Mouse (Mus musculus) ES-E14 (cell line): ENCODE data around the gene Cacnb4. TPM values are rescaled to one million over a fixed set of nuclear protein-coding genes. Genes with fewer than 3 reads are reported as not detected.
A peak's percentile ranks its signal among the peaks of the same experiment; 100 is the strongest.

Experiments
- DNase-seq: peaks from one replicate; pipeline ENCODE4 v3.0.0-alpha.2; 2013; ENCODE audit warnings: low read depth, low spot score
- H3K27ac ChIP-seq: 2 replicates; pipeline ENCODE4 v1.5.1; 2012; ENCODE audit warnings: low read depth, mild to moderate bottlenecking, low read length, moderate library complexity, mixed read lengths; ENCODE audit not compliant: poor library complexity, insufficient read depth, severe bottlenecking
- H3K36me3 ChIP-seq: 2 replicates; pipeline ENCODE4 v1.6.1; 2012; ENCODE audit warnings: mild to moderate bottlenecking, low read length, moderate library complexity, mixed read lengths; ENCODE audit not compliant: control insufficient read depth, poor library complexity, insufficient read depth, severe bottlenecking
- H3K4me1 ChIP-seq, 2 experiments: fragments of 150-350 bp in 1 of 2; sonication (generic) in 1 of 2; 2 replicates each; pipeline ENCODE4 v1.6.1; 2012; ENCODE audit warnings: low read length in 2 of 2, mild to moderate bottlenecking in 1 of 2, mixed read lengths in 1 of 2; ENCODE audit not compliant: control insufficient read depth in 2 of 2, insufficient read depth in 2 of 2, poor library complexity in 1 of 2
- H3K4me3 ChIP-seq, 2 experiments: fragments of 150-350 bp in 1 of 2; sonication (generic) in 1 of 2; 2 replicates each; pipeline ENCODE4 v1.5.1; 2012; ENCODE audit warnings: low read length in 2 of 2, low read depth in 1 of 2, mild to moderate bottlenecking in 1 of 2, mixed read lengths in 1 of 2; ENCODE audit not compliant: insufficient read depth in 1 of 2, poor library complexity in 1 of 2, severe bottlenecking in 1 of 2
- H3K9ac ChIP-seq: 2 replicates; pipeline ENCODE4 v1.6.1; 2012; ENCODE audit warnings: low read depth, mild to moderate bottlenecking, low read length, mixed read lengths; ENCODE audit not compliant: poor library complexity, insufficient read depth, severe bottlenecking
- H3K9me3 ChIP-seq: fragments of 150-350 bp; sonication (generic); 2 replicates; pipeline ENCODE4 v1.6.1; 2012; ENCODE audit warnings: low read depth, mild to moderate bottlenecking, low read length; ENCODE audit not compliant: control insufficient read depth, insufficient read depth
- CHD2 ChIP-seq: IDR thresholded peaks from 2 replicates; pipeline ENCODE4 v1.6.1; 2014; ENCODE audit warnings: mild to moderate bottlenecking, low read depth, low read length, inconsistent platforms
- HCFC1 ChIP-seq: IDR thresholded peaks from 2 replicates; pipeline ENCODE4 v1.6.1; 2012; ENCODE audit warnings: low read length, inconsistent platforms, borderline replicate concordance; ENCODE audit not compliant: insufficient read depth
- MAFK ChIP-seq: IDR thresholded peaks from 2 replicates; pipeline ENCODE4 v1.6.1; 2014; ENCODE audit warnings: mild to moderate bottlenecking, low read depth, low read length, inconsistent platforms; ENCODE audit not compliant: insufficient read depth
- ZC3H11A ChIP-seq: IDR thresholded peaks from 2 replicates; pipeline ENCODE4 v1.6.1; 2012; ENCODE audit warnings: low read depth, mild to moderate bottlenecking, inconsistent platforms, low read length, borderline replicate concordance
- ZNF384 ChIP-seq: IDR thresholded peaks from 2 replicates; pipeline ENCODE4 v1.6.1; 2012; ENCODE audit warnings: low read depth, low read length, inconsistent platforms
- in situ Hi-C, 2 experiments: fragments of 600-800 bp; cut with MboI; formaldehyde crosslinking; loops; one replicate each; pipeline ENCODE4 v1.15.1; 2025; ENCODE audit warnings: low sequenced_read_pairs in 2 of 2, inconsistent platforms in 1 of 2; ENCODE audit not compliant: unreplicated experiment in 2 of 2
- total RNA-seq: library from RNA; depleted of rRNA; stranded (reverse); fragments of 300-350 nt; gene quantifications from 2 replicates; pipeline ENCODE4 v1.2.3, GENCODE M21; 2012

Gene Cacnb4
- total RNA-seq, 1 experiment = 0.09 TPM

DNA sequence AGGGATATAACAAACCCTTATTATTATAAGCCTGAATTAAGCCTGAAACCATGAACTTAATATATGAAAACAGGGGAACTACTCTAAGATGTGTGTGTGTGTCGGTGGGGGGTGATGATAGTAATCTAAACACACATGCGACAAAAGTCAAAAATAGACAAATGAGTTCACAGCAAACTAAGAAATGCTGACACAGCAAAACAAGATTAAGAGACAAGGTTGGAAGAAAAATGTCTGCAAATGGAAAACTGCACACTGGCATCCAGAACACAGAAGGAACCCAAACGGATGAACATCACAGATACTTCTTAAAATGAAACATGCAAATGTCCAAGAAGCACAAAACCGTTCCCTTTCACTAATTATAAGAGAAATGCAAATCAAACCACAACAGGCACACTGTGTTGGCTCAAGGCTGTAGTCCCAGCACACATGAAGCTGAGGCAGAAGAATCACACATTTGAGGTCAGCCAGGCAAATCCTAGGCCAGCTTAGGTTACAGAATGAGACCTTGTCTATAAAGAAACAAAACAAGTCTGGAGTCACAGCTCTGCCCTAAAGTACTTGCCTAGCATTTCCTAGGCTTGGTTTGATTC lies 236.1 kb downstream of the Cacnb4 start:
- no peaks in the 10 kb centered on the region for H3K36me3 ChIP-seq
- no peak for DNase-seq
- no peaks in the 10 kb centered on the region for H3K9me3 ChIP-seq
- no peak overlapping the region for H3K4me3 ChIP-seq
- peaks cover 0 to 4% of the 10 kb centered on the region in 2 experiments; a peak in 1 of 4 replicates for H3K4me1 ChIP-seq
- H3K27ac ChIP-seq = no peak overlapping the region
- TF ChIP-seq ZNF384 (no peak), MAFK (peak; percentile 98)
- in situ Hi-C loops = no loop called here
- H3K9ac ChIP-seq = no peak overlapping the region

DNA sequence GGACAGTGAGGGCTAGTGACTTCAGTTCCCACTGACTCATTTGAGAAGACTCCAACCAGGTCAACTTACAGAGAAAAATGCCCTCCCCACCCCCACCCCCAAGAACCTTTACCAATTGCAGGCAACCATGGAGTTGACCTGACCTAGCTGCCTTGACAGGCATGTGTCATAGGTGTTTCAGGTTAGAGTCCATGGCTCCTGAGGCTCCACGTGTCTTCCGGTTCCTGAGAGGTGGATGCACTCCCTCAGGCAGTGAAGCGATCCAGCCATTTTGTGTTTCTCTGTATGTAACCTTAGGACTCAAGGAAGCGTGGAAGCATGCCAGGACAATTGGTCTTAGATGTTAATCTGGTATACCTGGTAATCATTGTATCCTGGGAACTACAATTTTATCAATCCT lies 238.2 kb downstream of the Cacnb4 start:
- Histone ChIP-seq H3K4me1 (peaks cover 0 to 4% of the 10 kb centered on the region in 2 experiments; a peak in 1 of 4 replicates), H3K9ac (no peak overlapping the region), H3K9me3 (no peaks in the 10 kb centered on the region), H3K36me3 (no peaks in the 10 kb centered on the region), H3K27ac (no peak overlapping the region), H3K4me3 (no peak overlapping the region)
- in situ Hi-C loops = no loop called here
- no peak for TF ChIP-seq CHD2
- TF ChIP-seq ZNF384 = no peak
- TF ChIP-seq MAFK = no peak
- TF ChIP-seq ZC3H11A = no peak
- TF ChIP-seq HCFC1 = no peak
- no peak for DNase-seq

DNA sequence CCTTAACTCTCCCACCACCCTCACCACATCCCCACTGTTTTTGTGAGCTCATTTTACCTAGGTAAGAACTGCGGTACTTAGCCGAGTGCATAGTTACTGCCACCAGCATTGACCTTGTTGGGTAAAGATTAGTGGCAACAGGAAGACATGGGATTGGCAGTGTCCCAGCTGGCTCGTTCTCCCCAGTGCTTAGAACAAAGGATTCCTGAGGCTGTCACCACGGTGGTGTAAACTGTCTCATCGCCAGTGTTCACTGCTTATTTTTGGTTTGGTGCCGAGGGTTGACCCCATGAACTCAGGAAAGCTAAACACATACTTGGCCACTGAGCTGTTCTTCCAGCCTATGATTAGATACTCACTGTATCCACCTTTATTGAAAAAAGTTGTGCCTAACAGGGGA lies 238.6 kb downstream of the Cacnb4 start:
- in situ Hi-C loops = no loop called here

DNA sequence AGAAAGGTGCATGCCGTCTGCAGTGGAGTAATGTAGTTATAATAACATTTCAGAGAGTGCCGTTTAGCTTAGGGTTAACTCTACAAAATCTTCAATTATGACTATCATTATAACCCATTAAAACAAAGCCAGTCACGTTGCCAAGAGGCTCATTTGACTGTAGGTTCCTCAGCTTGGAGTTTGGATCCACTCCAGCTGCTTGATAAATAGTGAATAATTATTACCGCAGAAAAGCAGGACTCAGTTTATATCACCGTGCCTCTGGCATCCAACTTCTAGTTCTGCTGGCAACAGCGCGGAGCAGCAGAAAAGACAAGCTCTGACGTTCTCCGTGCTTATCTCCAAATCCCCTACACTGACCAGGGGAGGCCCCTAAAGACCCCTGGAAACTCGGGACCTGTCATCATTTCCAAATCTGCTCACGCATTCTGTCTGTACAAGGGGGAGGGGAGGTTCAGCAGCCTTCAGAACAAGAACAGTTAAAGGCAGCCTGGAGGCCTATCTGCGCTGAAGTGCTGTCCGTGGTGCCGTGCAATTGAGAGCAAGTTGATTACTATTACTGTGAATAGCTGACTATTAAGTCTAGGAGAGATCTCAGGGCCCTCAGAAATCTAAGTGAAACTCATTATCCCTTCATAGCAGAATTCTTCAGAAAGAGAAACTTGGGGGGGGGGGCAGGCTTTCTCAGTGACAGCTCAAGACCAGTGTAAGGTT lies 240.6 kb downstream of the Cacnb4 start:
- in situ Hi-C loops = no loop called here
- Histone ChIP-seq H3K36me3 (no peaks in the 10 kb centered on the region), H3K27ac (no peak overlapping the region), H3K4me3 (no peak overlapping the region), H3K9ac (no peak overlapping the region), H3K4me1 (no peaks in the 10 kb centered on the region; a peak in 1 of 4 replicates), H3K9me3 (no peaks in the 10 kb centered on the region)
- TF ChIP-seq ZC3H11A (no peak), HCFC1 (no peak), MAFK (no peak), ZNF384 (no peak), CHD2 (no peak)
- DNase-seq = no peak

More for the DNA sequence above, 238.6 kb downstream of the Cacnb4 start:
- DNase-seq = no peak
- no peak overlapping the region for H3K9ac ChIP-seq
- H3K4me3 ChIP-seq = no peak overlapping the region
- TF ChIP-seq HCFC1 = no peak
- TF ChIP-seq MAFK = no peak
- TF ChIP-seq ZC3H11A = no peak
- TF ChIP-seq ZNF384 = no peak
- no peak for TF ChIP-seq CHD2
- peaks cover 0 to 4% of the 10 kb centered on the region in 2 experiments; a peak in 1 of 4 replicates for H3K4me1 ChIP-seq
- H3K36me3 ChIP-seq = no peaks in the 10 kb centered on the region
- H3K27ac ChIP-seq = no peak overlapping the region
- no peaks in the 10 kb centered on the region for H3K9me3 ChIP-seq
